ENCODE assay signal across 20 mouse cellular contexts in the genomic region with DNA sequence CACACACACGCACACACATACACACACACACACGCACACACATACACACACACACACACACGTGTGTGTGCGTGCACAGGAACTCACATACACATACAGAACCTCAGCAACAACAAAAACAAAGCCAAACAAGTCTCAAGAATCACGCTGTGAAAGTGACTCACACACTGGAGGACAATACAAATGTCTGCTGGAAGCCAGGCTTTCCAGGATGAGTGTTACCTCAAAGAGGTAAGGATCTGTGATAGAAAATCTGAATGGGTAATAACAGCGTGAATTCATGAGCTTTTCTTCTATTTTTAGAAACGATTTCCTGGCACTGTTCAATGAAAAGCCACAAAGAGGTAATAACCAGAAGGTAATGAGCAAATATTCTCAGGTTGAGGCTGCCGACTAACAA.
"Had no signal": no experiment of that assay in that cellular context is flagged by ENCODE, and none has a peak within 500 bp of the region (broad histone marks: within the 10 kb centered on the region; RNA-seq: fewer than 3 reads in every experiment).

No protein-coding gene starts in this region.

- H3K4me2 ChIP-seq: lung, embryonic 15.5 days; midbrain, embryonic 12.5 days; neural tube, embryonic 13.5 days; neural tube, embryonic 15.5 days had no signal

- H3K4me3 ChIP-seq: lung, embryonic 15.5 days; midbrain, embryonic 10.5 days; midbrain, embryonic 12.5 days; myocyte; neural tube, embryonic 13.5 days; neural tube, embryonic 15.5 days had no signal

- H3K27me3 ChIP-seq: lung, embryonic 15.5 days; midbrain, embryonic 12.5 days; neural tube, embryonic 13.5 days; neural tube, embryonic 15.5 days had no signal

- H3K27ac ChIP-seq: lung, embryonic 15.5 days; midbrain, embryonic 10.5 days; midbrain, embryonic 12.5 days; neural tube, embryonic 13.5 days; neural tube, embryonic 15.5 days had no signal

- H3K9ac ChIP-seq: lung, embryonic 15.5 days; midbrain, embryonic 12.5 days; neural tube, embryonic 13.5 days; neural tube, embryonic 15.5 days had no signal

- H3K9me3 ChIP-seq: lung, embryonic 15.5 days; midbrain, embryonic 10.5 days; midbrain, embryonic 12.5 days; neural tube, embryonic 13.5 days; neural tube, embryonic 15.5 days had no signal

- ATAC-seq: lung, postnatal 0 days; midbrain, embryonic 16.5 days had no signal

- H3K4me1 ChIP-seq: midbrain, embryonic 10.5 days; midbrain, embryonic 12.5 days; neural tube, embryonic 13.5 days had no signal

- DNase-seq: lung, adult 2 months; lung, postnatal 14 days; lung, postnatal 4 days; midbrain, embryonic 14.5 days; retina, postnatal 1 day; right cerebral cortex, adult 18-20 months; right cerebral cortex, postnatal 25 days; right cerebral cortex, postnatal 4 days; spleen, adult 18-20 months; thymus, adult 18-20 months; thymus, postnatal 14 days; thymus, postnatal 36 days had no signal
